Mouse (Mus musculus): ENCODE results near the gene Kcnh1. TPM values are rescaled to one million over a fixed set of nuclear protein-coding genes. Genes with fewer than 3 reads are reported as not detected.

Gene Kcnh1
- total and polyA plus RNA-seq, 3 experiments: 0.05 TPM; not detected in 2

DNA sequence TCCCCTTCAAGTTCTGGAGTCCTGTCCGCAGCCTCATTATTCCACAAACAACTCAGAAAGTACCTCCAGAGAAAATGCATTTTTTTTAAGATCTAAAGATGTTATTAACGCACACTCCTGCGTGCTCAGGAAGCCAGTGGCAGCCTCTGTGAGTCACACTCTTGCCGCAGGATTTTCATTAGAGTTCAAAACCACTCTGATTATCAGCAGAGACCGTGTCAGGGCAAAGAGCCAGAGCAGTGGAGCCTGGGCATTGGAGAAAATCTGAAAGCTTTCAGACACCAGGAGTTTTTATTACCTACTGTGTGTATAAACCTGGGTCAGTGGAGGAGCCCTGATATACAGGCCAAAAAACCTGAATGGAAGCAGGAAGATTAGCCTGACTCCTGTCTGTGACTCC lies 287.6 kb downstream of the Kcnh1 start:
- H3K4me1 ChIP-seq (ENCODE audit: insufficient read depth, low read depth, low read length): no peaks in the 10 kb centered on the region
- no peaks in the 10 kb centered on the region for H3K27me3 ChIP-seq (ENCODE audit: insufficient read depth, low read length)
- H3K4me3 ChIP-seq (ENCODE audit: low read depth, low read length): no peak overlapping the region
- TF ChIP-seq CTCF (IDR thresholded peaks at IDR 0.05; ENCODE audit: low read depth, low read length) (no peak), POLR2AphosphoS5 (IDR thresholded peaks at IDR 0.05; ENCODE audit: insufficient replicate concordance, low read depth, low read length) (no peak), TAL1 (conservative IDR thresholded peaks at IDR 0.05; ENCODE audit: low read depth, low read length) (no peak), GATA1 (IDR thresholded peaks at IDR 0.05; ENCODE audit: borderline replicate concordance, low read length) (no peak)
- H3K9me3 ChIP-seq (replicated peaks): peaks cover 47% of the 10 kb centered on the region
- ATAC-seq (ENCODE audit: extremely low read depth, insufficient number of reproducible peaks, low FRiP score, poor library complexity, severe bottlenecking): no peak
- no peak for DNase-seq (ENCODE audit: low spot score)
- H3K36me3 ChIP-seq (replicated peaks): no peaks in the 10 kb centered on the region

- H3K27me3 ChIP-seq (ENCODE audit: insufficient read depth, low read length): no peaks in the 10 kb centered on the region
- no peaks in the 10 kb centered on the region for H3K4me1 ChIP-seq (ENCODE audit: insufficient read depth, low read depth, low read length)
- ATAC-seq (ENCODE audit: extremely low read depth, insufficient number of reproducible peaks, low FRiP score, poor library complexity, severe bottlenecking) (no peak), DNase-seq (ENCODE audit: low spot score) (no peak)
- no peaks in the 10 kb centered on the region for H3K36me3 ChIP-seq (replicated peaks)
- TF ChIP-seq GATA1 (IDR thresholded peaks at IDR 0.05; ENCODE audit: borderline replicate concordance, low read length) (no peak), CTCF (IDR thresholded peaks at IDR 0.05; ENCODE audit: low read depth, low read length) (no peak), GATA2 (IDR thresholded peaks at IDR 0.05; ENCODE audit: borderline replicate concordance, low read depth, low read length) (no peak), TAL1 (conservative IDR thresholded peaks at IDR 0.05; ENCODE audit: low read depth, low read length) (no peak), POLR2AphosphoS5 (IDR thresholded peaks at IDR 0.05; ENCODE audit: insufficient replicate concordance, low read depth, low read length) (no peak)
- no peak overlapping the region for H3K4me3 ChIP-seq (ENCODE audit: low read depth, low read length)
- peaks cover 37% of the 10 kb centered on the region for H3K9me3 ChIP-seq (replicated peaks)
These were observed 289.7 kb downstream of the Kcnh1 start for GRCm38 (mm10) chr1:192480072-192480784.

DNA sequence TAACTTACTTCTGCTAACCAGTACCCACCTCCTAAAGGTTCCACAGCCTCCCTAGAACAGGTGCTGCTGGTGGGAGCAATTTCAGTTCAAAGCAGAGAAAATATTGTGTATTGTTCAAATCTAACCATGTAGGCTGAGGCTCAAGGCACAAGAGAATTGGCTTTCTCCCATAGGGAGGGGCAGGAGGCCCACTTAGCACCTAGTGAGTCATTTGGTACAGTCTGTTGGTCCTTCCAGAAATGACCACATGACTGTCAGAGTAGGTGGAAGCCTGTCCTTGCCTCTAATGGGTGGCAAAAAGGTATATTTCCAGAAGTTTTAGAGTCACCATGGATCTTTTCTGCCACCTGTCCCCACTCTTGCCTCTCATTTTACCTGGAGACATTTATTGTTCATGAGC lies 290.9 kb downstream of the Kcnh1 start:
- Histone ChIP-seq H3K4me3 (ENCODE audit: low read depth, low read length) (no peak overlapping the region), H3K4me1 (ENCODE audit: insufficient read depth, low read depth, low read length) (no peaks in the 10 kb centered on the region), H3K27me3 (ENCODE audit: insufficient read depth, low read length) (no peaks in the 10 kb centered on the region), H3K36me3 (replicated peaks) (no peaks in the 10 kb centered on the region), H3K9me3 (replicated peaks) (peaks cover 46% of the 10 kb centered on the region)
- ATAC-seq (ENCODE audit: extremely low read depth, insufficient number of reproducible peaks, low FRiP score, poor library complexity, severe bottlenecking) (no peak), DNase-seq (ENCODE audit: low spot score) (no peak)
- TF ChIP-seq GATA2 (IDR thresholded peaks at IDR 0.05; ENCODE audit: borderline replicate concordance, low read depth, low read length) (no peak), TAL1 (conservative IDR thresholded peaks at IDR 0.05; ENCODE audit: low read depth, low read length) (no peak), CTCF (IDR thresholded peaks at IDR 0.05; ENCODE audit: low read depth, low read length) (no peak), POLR2AphosphoS5 (IDR thresholded peaks at IDR 0.05; ENCODE audit: insufficient replicate concordance, low read depth, low read length) (no peak), GATA1 (IDR thresholded peaks at IDR 0.05; ENCODE audit: borderline replicate concordance, low read length) (no peak)

DNA sequence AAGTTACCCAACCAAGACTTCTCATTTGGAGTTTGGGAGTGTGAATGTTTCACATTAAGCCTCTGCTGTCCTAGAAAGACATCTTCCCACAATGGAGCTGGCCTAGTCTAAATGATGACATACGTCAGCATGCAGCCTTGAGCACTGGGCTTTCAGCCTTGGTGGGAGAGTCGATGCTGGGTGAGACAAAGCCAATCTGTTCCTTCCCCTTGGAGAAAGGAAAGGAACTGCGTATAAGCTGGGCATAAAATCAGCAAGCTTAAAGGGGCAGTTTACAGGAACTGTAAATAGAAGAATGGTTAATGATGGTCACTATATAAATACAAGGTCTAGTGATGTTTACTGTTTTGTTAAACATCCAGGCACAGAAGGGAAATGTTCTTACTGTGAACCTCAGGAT lies 294.5 kb downstream of the Kcnh1 start:
- Histone ChIP-seq H3K4me3 (ENCODE audit: low read depth, low read length) (no peak overlapping the region), H3K27me3 (ENCODE audit: insufficient read depth, low read length) (no peaks in the 10 kb centered on the region), H3K4me1 (ENCODE audit: insufficient read depth, low read depth, low read length) (no peaks in the 10 kb centered on the region), H3K36me3 (replicated peaks) (no peaks in the 10 kb centered on the region), H3K9me3 (replicated peaks) (peaks cover 52% of the 10 kb centered on the region)
- TF ChIP-seq GATA1 (IDR thresholded peaks at IDR 0.05; ENCODE audit: borderline replicate concordance, low read length) (no peak), POLR2AphosphoS5 (IDR thresholded peaks at IDR 0.05; ENCODE audit: insufficient replicate concordance, low read depth, low read length) (no peak), GATA2 (IDR thresholded peaks at IDR 0.05; ENCODE audit: borderline replicate concordance, low read depth, low read length) (no peak), CTCF (IDR thresholded peaks at IDR 0.05; ENCODE audit: low read depth, low read length) (no peak), TAL1 (conservative IDR thresholded peaks at IDR 0.05; ENCODE audit: low read depth, low read length) (no peak)
- DNase-seq (ENCODE audit: low spot score): no peak
- no peak for ATAC-seq (ENCODE audit: extremely low read depth, insufficient number of reproducible peaks, low FRiP score, poor library complexity, severe bottlenecking)

- H3K9me3 ChIP-seq (replicated peaks): peaks cover 48% of the 10 kb centered on the region
- no peak overlapping the region for H3K4me3 ChIP-seq (ENCODE audit: low read depth, low read length)
- no peaks in the 10 kb centered on the region for H3K4me1 ChIP-seq (ENCODE audit: insufficient read depth, low read depth, low read length)
- H3K27me3 ChIP-seq (ENCODE audit: insufficient read depth, low read length): no peaks in the 10 kb centered on the region
- DNase-seq (ENCODE audit: low spot score) (no peak), ATAC-seq (ENCODE audit: extremely low read depth, insufficient number of reproducible peaks, low FRiP score, poor library complexity, severe bottlenecking) (no peak)
- TF ChIP-seq TAL1 (conservative IDR thresholded peaks at IDR 0.05; ENCODE audit: low read depth, low read length): no peak
- no peak for TF ChIP-seq CTCF (IDR thresholded peaks at IDR 0.05; ENCODE audit: low read depth, low read length)
- H3K36me3 ChIP-seq (replicated peaks): no peaks in the 10 kb centered on the region
These were observed 297.0 kb downstream of the Kcnh1 start for GRCm38 (mm10) chr1:192487571-192487970.

DNA sequence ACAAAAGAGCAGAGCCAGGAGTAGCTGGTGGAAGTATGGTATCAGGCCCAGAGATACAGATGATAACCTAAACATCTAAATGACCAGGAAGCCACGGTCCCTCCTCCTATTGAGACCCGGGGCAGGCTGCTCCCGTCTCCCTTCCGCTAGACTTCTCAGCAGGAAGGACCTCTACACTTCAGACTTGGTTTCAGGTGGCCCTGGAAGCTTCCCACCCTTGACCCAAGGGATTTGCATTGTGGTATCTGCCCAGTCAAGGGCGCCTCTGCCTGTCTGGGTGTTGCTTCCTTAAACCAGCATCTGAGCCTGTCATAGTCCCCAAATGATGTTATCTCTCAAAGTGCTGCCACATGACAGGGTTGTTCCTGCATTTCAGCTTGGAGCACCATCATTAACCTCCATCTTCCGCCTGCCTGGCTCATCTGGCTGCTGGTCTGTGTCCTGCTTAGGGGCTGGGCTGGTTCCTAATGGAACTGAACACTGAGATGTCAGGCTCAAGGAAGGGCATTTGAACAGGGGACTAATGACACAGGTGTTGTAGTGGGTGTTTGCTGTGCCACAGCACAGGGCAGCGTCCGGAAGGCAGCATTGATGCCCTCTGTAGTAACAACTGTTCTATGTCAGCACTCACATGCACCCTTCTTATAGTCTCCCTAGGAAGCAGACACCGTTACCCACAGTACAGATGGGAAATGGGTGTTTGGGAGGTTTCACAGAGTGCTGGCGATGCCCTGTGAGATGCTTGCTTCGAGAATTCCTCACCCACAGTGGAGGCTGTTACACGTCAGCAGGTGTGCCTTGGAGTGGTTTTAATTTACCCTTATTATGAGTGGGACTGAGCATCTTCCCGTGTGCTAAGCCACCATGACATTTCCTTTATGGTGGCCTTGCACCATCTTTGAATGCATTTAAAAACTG lies 299.6 kb downstream of the Kcnh1 start:
- Histone ChIP-seq H3K4me3 (ENCODE audit: low read depth, low read length) (no peak overlapping the region), H3K9me3 (replicated peaks) (peaks cover 52% of the 10 kb centered on the region), H3K36me3 (replicated peaks) (no peaks in the 10 kb centered on the region), H3K27me3 (ENCODE audit: insufficient read depth, low read length) (no peaks in the 10 kb centered on the region), H3K4me1 (ENCODE audit: insufficient read depth, low read depth, low read length) (no peaks in the 10 kb centered on the region)
- TF ChIP-seq GATA1 (IDR thresholded peaks at IDR 0.05; ENCODE audit: borderline replicate concordance, low read length) (no peak), CTCF (IDR thresholded peaks at IDR 0.05; ENCODE audit: low read depth, low read length) (no peak), POLR2AphosphoS5 (IDR thresholded peaks at IDR 0.05; ENCODE audit: insufficient replicate concordance, low read depth, low read length) (no peak), GATA2 (IDR thresholded peaks at IDR 0.05; ENCODE audit: borderline replicate concordance, low read depth, low read length) (no peak), TAL1 (conservative IDR thresholded peaks at IDR 0.05; ENCODE audit: low read depth, low read length) (no peak)
- DNase-seq (ENCODE audit: low spot score) (no peak), ATAC-seq (ENCODE audit: extremely low read depth, insufficient number of reproducible peaks, low FRiP score, poor library complexity, severe bottlenecking) (no peak)

All from G1E (cell line).